Mouse (Mus musculus): ENCODE data around the gene Kif11. TPM values are rescaled to one million over a fixed set of nuclear protein-coding genes. Genes with fewer than 3 reads are reported as not detected.

The Kif11 gene
- polyA plus RNA-seq, 1 experiment from 2014 or later: 98.3 TPM

GRCm38 (mm10) chr19:37391869-37392268 is 15.7 kb downstream of the Kif11 start:
- no peak overlapping the region for H3K4me3 ChIP-seq
- no peaks in the 10 kb centered on the region for H3K4me1 ChIP-seq
- H3K36me3 ChIP-seq (replicated peaks): peaks cover 99% of the 10 kb centered on the region
- H3K27me3 ChIP-seq (ENCODE audit: poor library complexity, severe bottlenecking): no peaks in the 10 kb centered on the region
- no peak overlapping the region for H3K27ac ChIP-seq
- 94% methylated on average over 3 of the region's 3 CpGs for WGBS
- H3K9me3 ChIP-seq: no peaks in the 10 kb centered on the region
- no peak for DNase-seq (ENCODE audit: extremely low spot score, low spot score)

GRCm38 (mm10) chr19:37396279-37396678 is 20.1 kb downstream of the Kif11 start:
- Histone ChIP-seq H3K27me3 (ENCODE audit: poor library complexity, severe bottlenecking) (no peaks in the 10 kb centered on the region), H3K4me1 (no peaks in the 10 kb centered on the region), H3K36me3 (replicated peaks) (peaks cover 100% of the 10 kb centered on the region), H3K4me3 (no peak overlapping the region), H3K9me3 (no peaks in the 10 kb centered on the region), H3K27ac (no peak overlapping the region)
- DNase-seq (ENCODE audit: extremely low spot score, low spot score): no peak
- 94% methylated on average over 3 of the region's 3 CpGs for WGBS

GRCm38 (mm10) chr19:37400936-37401335 is 24.7 kb downstream of the Kif11 start:
- WGBS: 85% methylated on average over 6 of the region's 6 CpGs
- Histone ChIP-seq H3K9me3 (no peaks in the 10 kb centered on the region), H3K36me3 (replicated peaks) (peaks cover 100% of the 10 kb centered on the region), H3K27me3 (ENCODE audit: poor library complexity, severe bottlenecking) (no peaks in the 10 kb centered on the region), H3K27ac (no peak overlapping the region), H3K4me3 (no peak overlapping the region), H3K4me1 (no peaks in the 10 kb centered on the region)
- no peak for DNase-seq (ENCODE audit: extremely low spot score, low spot score)

GRCm38 (mm10) chr19:37418294-37418693 is 42.1 kb downstream of the Kif11 start:
- peaks cover 97% of the 10 kb centered on the region for H3K36me3 ChIP-seq (replicated peaks)
- no peak for DNase-seq (ENCODE audit: extremely low spot score, low spot score)

GRCm38 (mm10) chr19:37419613-37420012 is 43.4 kb downstream of the Kif11 start:
- H3K9me3 ChIP-seq: no peaks in the 10 kb centered on the region
- peak; percentile 28 for DNase-seq (ENCODE audit: extremely low spot score, low spot score)
- H3K27me3 ChIP-seq (ENCODE audit: poor library complexity, severe bottlenecking): no peaks in the 10 kb centered on the region
- H3K4me3 ChIP-seq: no peak overlapping the region
- 66% methylated on average over 3 of the region's 3 CpGs for WGBS
- no peaks in the 10 kb centered on the region for H3K4me1 ChIP-seq
- H3K27ac ChIP-seq: no peak overlapping the region
- peaks cover 95% of the 10 kb centered on the region for H3K36me3 ChIP-seq (replicated peaks)

More at GRCm38 (mm10) chr19:37418294-37418693, 42.1 kb downstream of the Kif11 start:
- Histone ChIP-seq H3K4me3 (no peak overlapping the region), H3K9me3 (no peaks in the 10 kb centered on the region), H3K27ac (no peak overlapping the region), H3K4me1 (no peaks in the 10 kb centered on the region), H3K27me3 (ENCODE audit: poor library complexity, severe bottlenecking) (no peaks in the 10 kb centered on the region)
- 92% methylated on average over 4 of the region's 4 CpGs for WGBS

DNA sequence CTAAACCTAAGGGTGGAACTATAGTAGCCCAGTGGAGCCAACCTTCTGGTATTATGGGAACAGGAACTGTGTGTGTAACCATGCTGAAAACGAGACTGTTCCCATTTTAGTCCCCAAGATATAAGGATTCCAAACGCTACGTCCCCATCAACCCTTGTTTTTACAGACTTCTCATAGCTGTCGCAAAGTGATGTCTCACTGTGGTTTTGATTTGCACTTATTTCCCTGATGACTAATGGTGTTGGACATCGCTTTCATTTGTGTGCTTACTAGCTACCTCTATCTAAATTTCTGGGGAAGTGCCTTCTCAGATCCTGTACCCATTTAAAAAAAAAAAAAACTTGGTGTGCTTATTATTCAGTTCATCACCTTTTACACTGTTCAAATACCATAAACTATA is 52.4 kb downstream of the Kif11 start:
- Histone ChIP-seq H3K9me3 (no peaks in the 10 kb centered on the region; the same call in 1 of the 2 replicates), H3K36me3 (replicated peaks) (peaks cover 14% of the 10 kb centered on the region), H3K4me1 (no peaks in the 10 kb centered on the region), H3K27ac (no peak overlapping the region), H3K27me3 (ENCODE audit: poor library complexity, severe bottlenecking) (peaks cover 38% of the 10 kb centered on the region), H3K4me3 (no peak overlapping the region)
- DNase-seq (ENCODE audit: extremely low spot score, low spot score): no peak
- 83% methylated on average over 5 of the region's 5 CpGs for WGBS

DNA sequence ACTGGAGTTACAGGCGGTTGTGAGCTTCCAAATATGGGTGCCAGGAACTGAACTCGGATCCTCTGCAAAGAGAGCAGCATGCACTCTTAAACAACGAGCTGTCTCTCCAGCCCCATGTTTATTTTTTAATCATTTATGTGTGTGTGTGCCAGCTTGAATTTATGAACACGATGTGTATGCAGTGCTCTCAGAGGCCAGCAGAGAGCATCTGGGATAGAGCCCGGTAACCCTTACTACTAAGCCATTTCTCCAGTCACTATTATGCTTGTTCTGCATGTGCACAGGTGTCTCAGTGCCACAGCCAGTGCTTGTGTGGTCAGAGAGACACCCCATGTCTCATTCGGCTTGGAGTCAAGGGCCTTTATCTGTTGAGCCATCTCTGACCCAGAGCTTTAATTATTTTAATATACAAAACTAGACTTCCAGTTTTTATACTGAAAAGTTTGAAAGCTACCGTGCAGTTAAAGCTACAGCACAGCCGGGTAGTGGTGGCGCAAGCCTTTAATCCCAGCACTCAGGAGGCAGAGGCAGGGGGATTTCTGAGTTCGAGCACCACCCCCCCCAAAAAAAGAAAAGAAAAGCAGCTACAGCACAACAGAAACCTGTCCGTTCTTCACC is 55.0 kb downstream of the Kif11 start:
- H3K27ac ChIP-seq: no peak overlapping the region
- no peak for DNase-seq (ENCODE audit: extremely low spot score, low spot score)
- H3K4me1 ChIP-seq: peaks cover 19% of the 10 kb centered on the region
- H3K27me3 ChIP-seq (ENCODE audit: poor library complexity, severe bottlenecking): peaks cover 65% of the 10 kb centered on the region
- no peaks in the 10 kb centered on the region; the same call in 1 of the 2 replicates for H3K9me3 ChIP-seq
- 91% methylated on average over 11 of the region's 11 CpGs for WGBS
- H3K36me3 ChIP-seq (replicated peaks): no peaks in the 10 kb centered on the region
- H3K4me3 ChIP-seq: no peak overlapping the region

GRCm38 (mm10) chr19:37432868-37433570 is 56.8 kb downstream of the Kif11 start:
- no peak overlapping the region for H3K4me3 ChIP-seq
- H3K27ac ChIP-seq: no peak overlapping the region
- H3K4me1 ChIP-seq: peaks cover 19% of the 10 kb centered on the region
- H3K9me3 ChIP-seq: no peaks in the 10 kb centered on the region; the same call in 1 of the 2 replicates
- no peak for DNase-seq (ENCODE audit: extremely low spot score, low spot score)
- peaks cover 82% of the 10 kb centered on the region for H3K27me3 ChIP-seq (ENCODE audit: poor library complexity, severe bottlenecking)
- WGBS: 22% methylated on average over 16 of the region's 16 CpGs
- no peaks in the 10 kb centered on the region for H3K36me3 ChIP-seq (replicated peaks)

- Histone ChIP-seq H3K4me1 (peaks cover 19% of the 10 kb centered on the region), H3K4me3 (peak overlapping the region; percentile 52), H3K36me3 (replicated peaks) (no peaks in the 10 kb centered on the region), H3K27me3 (ENCODE audit: poor library complexity, severe bottlenecking) (peaks cover 91% of the 10 kb centered on the region), H3K9me3 (no peaks in the 10 kb centered on the region; the same call in 1 of the 2 replicates), H3K27ac (no peak overlapping the region)
- DNase-seq (ENCODE audit: extremely low spot score, low spot score): peak; percentile 49
- under 1% methylated on average over 14 of the region's 14 CpGs for WGBS
Observed at GRCm38 (mm10) chr19:37433895-37434262, 57.7 kb downstream of the Kif11 start.

DNA sequence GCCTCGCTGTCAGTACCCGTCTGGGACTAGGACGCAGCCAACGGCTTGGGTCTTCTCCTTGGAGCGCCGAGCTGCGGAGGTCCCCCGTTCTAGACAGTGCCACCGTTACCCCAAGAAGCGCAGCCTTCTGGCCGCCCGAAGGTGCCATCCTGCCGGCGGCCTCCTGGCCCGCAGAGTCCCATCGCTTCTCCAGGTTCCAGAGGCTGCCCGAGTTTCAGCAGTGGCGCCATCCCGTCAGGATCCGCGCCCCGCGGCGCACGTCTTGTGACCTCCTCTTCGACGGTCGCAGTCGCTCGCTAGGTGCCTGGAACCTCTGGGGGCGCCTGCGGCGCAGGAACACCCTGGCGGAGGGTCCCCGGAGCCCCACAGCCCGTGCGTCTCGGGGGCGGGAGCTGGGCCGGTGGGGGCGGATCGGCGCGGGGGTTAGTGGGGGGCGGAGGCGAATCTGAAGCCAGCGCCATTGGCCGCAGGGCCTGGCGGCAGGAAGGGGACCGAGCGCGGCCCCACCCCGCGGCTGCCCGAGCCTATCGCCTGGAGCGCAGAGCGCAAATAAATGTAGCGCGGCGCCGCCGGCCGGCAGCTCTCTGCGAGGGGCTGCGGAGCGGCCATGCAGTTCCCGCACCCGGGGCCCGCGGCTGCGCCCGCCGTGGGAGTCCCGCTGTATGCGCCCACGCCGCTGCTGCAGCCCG is 58.2 kb downstream of the Kif11 start, which contains the start of gene Hhex:
Gene Hhex (plus strand): TSS at position 548 of the 689 bp plus-strand sequence.
- Histone ChIP-seq H3K9me3 (no peaks in the 10 kb centered on the region; the same call in 1 of the 2 replicates), H3K36me3 (replicated peaks) (no peaks in the 10 kb centered on the region), H3K27me3 (ENCODE audit: poor library complexity, severe bottlenecking) (peaks cover 96% of the 10 kb centered on the region), H3K4me3 (peak within 1 kb of the TSS; percentile 52), H3K27ac (peak within 1 kb of the TSS; percentile 72), H3K4me1 (peaks cover 19% of the 10 kb centered on the region)
- DNase-seq (ENCODE audit: extremely low spot score, low spot score): peak; percentile 50
- WGBS: 1% methylated on average over 78 of the region's 79 CpGs

GRCm38 (mm10) chr19:37435041-37435852 is 59.0 kb downstream of the Kif11 start:
- H3K36me3 ChIP-seq (replicated peaks): no peaks in the 10 kb centered on the region
- peaks cover 100% of the 10 kb centered on the region for H3K27me3 ChIP-seq (ENCODE audit: poor library complexity, severe bottlenecking)
- peak; percentile 55 for DNase-seq (ENCODE audit: extremely low spot score, low spot score)
- WGBS: 1% methylated on average over 77 of the region's 77 CpGs
- H3K27ac ChIP-seq: peak overlapping the region; percentile 72
- peak overlapping the region; percentile 52 for H3K4me3 ChIP-seq
- H3K9me3 ChIP-seq: no peaks in the 10 kb centered on the region; the same call in 1 of the 2 replicates
- peaks cover 19% of the 10 kb centered on the region for H3K4me1 ChIP-seq

DNA sequence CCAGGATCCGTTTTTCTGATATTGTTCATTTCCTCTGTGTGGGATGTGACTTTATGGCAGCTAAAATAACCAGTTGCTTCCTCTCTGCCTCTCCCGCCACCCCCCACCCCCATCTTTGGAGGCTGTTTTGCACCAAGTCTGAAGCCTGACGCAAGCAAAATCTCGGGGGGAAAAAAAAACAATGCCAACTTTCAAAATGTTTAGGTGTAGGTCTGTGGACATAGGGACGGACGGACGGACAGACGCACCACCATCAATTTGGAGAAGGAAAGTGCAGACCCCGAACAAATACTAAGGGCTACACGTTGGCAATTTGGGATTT is 59.6 kb downstream of the Kif11 start:
- DNase-seq (ENCODE audit: extremely low spot score, low spot score): no peak
- Histone ChIP-seq H3K36me3 (replicated peaks) (no peaks in the 10 kb centered on the region), H3K27ac (no peak overlapping the region), H3K4me3 (0 out of 2 replicates have a peak overlapping the region, but pooled peaks have one; percentile 52), H3K27me3 (ENCODE audit: poor library complexity, severe bottlenecking) (peaks cover 100% of the 10 kb centered on the region), H3K9me3 (no peaks in the 10 kb centered on the region; the same call in 1 of the 2 replicates), H3K4me1 (peaks cover 19% of the 10 kb centered on the region)
- WGBS: 6% methylated on average over 10 of the region's 10 CpGs
